Mouse (Mus musculus) neural tube, embryonic 12.5 days (tissue): ENCODE measurements around the gene Adgrl2. TPM values are rescaled to one million over a fixed set of nuclear protein-coding genes. Genes with fewer than 3 reads are reported as not detected.

ENCODE experiments used
- ATAC-seq: fragments of 200-750 bp; cut with Nextera tagmentation; 2 replicates; pipeline ENCODE4 v1.8.0; 2017; ENCODE audit warnings: low read depth, mild to moderate bottlenecking, moderate TSS enrichment, moderate library complexity; ENCODE audit not compliant: low FRiP score
- H3K27ac ChIP-seq: fragments of 300-500 bp; sonication (generic); 2 replicates; pipeline ENCODE4 v1.5.1; 2016
- H3K27me3 ChIP-seq: fragments of 300-500 bp; sonication (generic); replicated peaks from 2 replicates; pipeline ENCODE4 v1.6.1; 2016; ENCODE audit warnings: mild to moderate bottlenecking
- H3K36me3 ChIP-seq: fragments of 300-500 bp; sonication (generic); 2 replicates; pipeline ENCODE4 v1.6.1; 2016; ENCODE audit warnings: mild to moderate bottlenecking
- H3K4me1 ChIP-seq: fragments of 300-500 bp; sonication (generic); 2 replicates; pipeline ENCODE4 v1.6.1; 2016
- H3K4me2 ChIP-seq: fragments of 300-500 bp; sonication (generic); replicated peaks from 2 replicates; pipeline ENCODE4 v1.6.1; 2016; ENCODE audit warnings: mild to moderate bottlenecking
- H3K4me3 ChIP-seq: fragments of 300-500 bp; sonication (generic); 2 replicates; pipeline ENCODE4 v1.5.1; 2016
- H3K9ac ChIP-seq: fragments of 300-500 bp; sonication (generic); 2 replicates; pipeline ENCODE4 v1.6.1; 2016; ENCODE audit warnings: mild to moderate bottlenecking
- H3K9me3 ChIP-seq: fragments of 300-500 bp; sonication (generic); 2 replicates; pipeline ENCODE4 v1.6.1; 2016; ENCODE audit warnings: mild to moderate bottlenecking
- WGBS: fragments of 180-500 bp; shearing (Covaris S2); methylation state at CpG from one replicate; pipeline ENCODE4 v1.1.7; 2016; 5-methylcytosine and 5-hydroxymethylcytosine counted together
- polyA plus RNA-seq: library from polyadenylated mRNA; unstranded; fragments of >200 nt; fragmentation: Nextera tagmentation; extraction: Ambion mirVana; gene quantifications from 2 replicates; pipeline ENCODE4 v1.2.1, GENCODE M21; 2016

Adgrl2 gene
- polyA plus RNA-seq, result 100 and 102 TPM in 2 replicates

DNA sequence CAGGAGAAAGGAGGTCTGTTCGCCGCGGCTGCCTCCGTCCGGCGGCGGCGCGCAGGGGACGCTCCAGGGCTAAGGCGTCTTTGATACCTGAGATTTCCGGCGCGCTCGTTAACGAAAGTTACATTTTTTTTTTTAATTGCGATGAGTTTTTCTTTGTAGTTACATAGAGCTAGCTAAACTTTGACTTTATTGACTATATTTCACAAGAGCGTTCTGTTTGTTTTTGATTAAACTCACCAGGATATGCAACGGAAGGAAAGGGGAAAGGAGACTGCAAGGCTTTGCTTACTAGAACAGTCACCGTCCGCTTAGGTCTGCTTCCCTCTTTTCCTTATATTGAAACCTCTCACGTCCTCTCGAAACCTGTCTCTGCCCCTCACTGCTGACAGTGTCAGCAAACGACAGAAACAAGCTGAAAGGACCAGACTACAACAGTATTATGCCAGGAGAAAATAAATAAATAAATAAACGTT is at the start of gene Adgrl2:
Gene Adgrl2, minus strand, starts transcription at position 25 of the 473 bp plus-strand sequence.
- Histone ChIP-seq H3K27ac (peak within 1 kb of the TSS; percentile 99), H3K36me3 (no peaks in the 10 kb centered on the region), H3K9ac (peak within 1 kb of the TSS; percentile 97), H3K27me3 (0 out of 2 replicates have a peak, but pooled peaks cover 2% of the 10 kb centered on the region), H3K4me3 (peak within 1 kb of the TSS; percentile 90), H3K9me3 (no peaks in the 10 kb centered on the region), H3K4me1 (peaks cover 12% of the 10 kb centered on the region), H3K4me2 (peak within 1 kb of the TSS; percentile 76)
- under 1% methylated on average over 25 of the region's 25 CpGs for WGBS
- ATAC-seq, result no peak; the same call in 1 of the 2 replicates

DNA sequence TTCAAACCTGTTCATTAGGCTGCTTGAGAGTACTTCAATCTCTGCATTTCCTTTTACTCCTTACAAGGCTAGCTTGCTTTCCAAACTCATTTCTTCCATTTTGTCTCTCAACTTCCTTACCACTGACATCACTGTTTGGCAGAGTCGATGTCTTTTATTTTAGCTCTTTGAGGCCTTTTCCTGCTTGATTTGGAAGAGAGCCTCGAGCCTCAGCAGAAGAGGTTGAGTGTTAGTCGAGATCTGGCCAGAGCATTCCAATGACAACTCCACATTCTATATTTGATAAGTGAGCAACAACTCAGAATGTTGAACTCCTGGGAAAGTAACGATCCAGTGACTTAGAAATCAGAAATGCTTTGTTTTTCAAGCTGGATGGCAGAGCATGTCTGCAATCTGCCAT is 48.4 kb upstream of the Adgrl2 start:
- Histone ChIP-seq H3K4me2 (no peak overlapping the region), H3K4me3 (no peak overlapping the region), H3K27me3 (no peaks in the 10 kb centered on the region), H3K9ac (no peak overlapping the region), H3K27ac (no peak overlapping the region), H3K9me3 (no peaks in the 10 kb centered on the region), H3K36me3 (no peaks in the 10 kb centered on the region), H3K4me1 (peaks cover 12% of the 10 kb centered on the region)
- no peak for ATAC-seq
- 82% methylated on average over 4 of the region's 4 CpGs for WGBS

DNA sequence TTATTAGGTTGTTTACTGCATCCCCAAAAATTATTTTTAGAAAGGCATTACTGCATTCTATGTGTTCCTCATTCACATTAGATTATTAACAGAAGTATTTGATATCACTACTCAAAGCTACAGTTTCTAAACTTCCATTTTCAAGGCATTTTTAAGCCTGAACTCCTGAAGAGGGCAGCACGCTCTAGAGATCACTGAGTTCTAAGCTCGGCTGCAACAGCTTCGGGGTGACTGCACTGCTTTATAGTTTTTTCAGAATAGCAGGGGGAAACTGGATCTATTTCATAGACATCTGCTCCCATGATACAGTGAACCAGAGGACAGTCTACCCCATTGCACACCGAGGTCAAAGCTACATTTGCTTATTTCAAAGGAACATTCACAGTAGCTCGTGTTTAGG is 29.6 kb upstream of the Adgrl2 start:
- Histone ChIP-seq H3K27ac (no peak overlapping the region), H3K36me3 (no peaks in the 10 kb centered on the region), H3K27me3 (no peaks in the 10 kb centered on the region), H3K9me3 (no peaks in the 10 kb centered on the region), H3K4me3 (no peak overlapping the region), H3K4me2 (no peak overlapping the region), H3K4me1 (no peaks in the 10 kb centered on the region), H3K9ac (no peak overlapping the region)
- 79% methylated on average over 5 of the region's 5 CpGs for WGBS
- ATAC-seq, result no peak

DNA sequence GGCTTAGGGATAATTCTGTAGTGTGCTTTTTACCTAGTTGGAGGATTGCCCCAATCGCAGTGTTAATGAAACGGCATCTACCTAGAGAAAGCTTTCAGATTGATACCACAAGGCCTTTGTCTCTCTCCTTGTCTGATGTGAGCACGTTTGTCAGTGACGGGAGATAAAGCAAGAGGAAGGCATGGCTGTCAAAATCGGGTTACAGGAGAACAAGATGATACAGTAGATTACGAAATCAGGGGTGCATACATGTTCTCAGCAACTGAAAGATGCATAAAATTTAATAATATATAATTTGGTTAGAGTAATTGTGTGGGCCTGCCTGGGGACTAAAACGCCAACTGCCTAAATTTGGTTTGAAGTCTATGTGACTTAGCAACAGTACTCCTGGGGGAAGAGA is 19.0 kb upstream of the Adgrl2 start:
- no peaks in the 10 kb centered on the region for H3K4me1 ChIP-seq
- H3K36me3 ChIP-seq, result no peaks in the 10 kb centered on the region
- 86% methylated on average over 7 of the region's 7 CpGs for WGBS
- H3K27ac ChIP-seq, result no peak overlapping the region
- H3K4me2 ChIP-seq, result no peak overlapping the region
- no peak overlapping the region for H3K4me3 ChIP-seq
- no peak for ATAC-seq
- H3K27me3 ChIP-seq, result no peaks in the 10 kb centered on the region
- H3K9me3 ChIP-seq, result no peaks in the 10 kb centered on the region
- H3K9ac ChIP-seq, result no peak overlapping the region

DNA sequence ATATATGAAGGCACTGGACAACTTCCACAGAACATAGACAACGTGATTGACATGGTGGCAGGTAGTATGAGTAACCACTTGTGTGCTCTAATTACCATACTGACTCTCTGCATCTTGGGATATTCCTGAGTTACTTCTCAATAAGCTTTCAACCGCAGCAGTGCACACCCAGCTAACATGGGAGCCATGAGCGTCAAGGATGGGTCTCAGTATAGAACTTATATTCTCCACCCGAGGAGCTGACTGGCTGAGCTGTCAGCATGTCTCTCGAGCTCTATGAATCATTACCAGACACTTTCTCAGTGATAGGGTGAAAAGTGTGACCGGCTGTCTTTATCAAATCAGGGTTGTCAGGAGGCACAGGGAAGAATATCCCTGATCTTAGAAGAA is 18.3 kb upstream of the Adgrl2 start:
- H3K4me1 ChIP-seq, result no peaks in the 10 kb centered on the region
- ATAC-seq, result no peak
- no peak overlapping the region for H3K4me2 ChIP-seq
- no peak overlapping the region for H3K4me3 ChIP-seq
- no peaks in the 10 kb centered on the region for H3K36me3 ChIP-seq
- H3K9me3 ChIP-seq, result no peaks in the 10 kb centered on the region
- 82% methylated on average over 6 of the region's 6 CpGs for WGBS
- no peak overlapping the region for H3K9ac ChIP-seq
- no peaks in the 10 kb centered on the region for H3K27me3 ChIP-seq
- no peak overlapping the region for H3K27ac ChIP-seq

DNA sequence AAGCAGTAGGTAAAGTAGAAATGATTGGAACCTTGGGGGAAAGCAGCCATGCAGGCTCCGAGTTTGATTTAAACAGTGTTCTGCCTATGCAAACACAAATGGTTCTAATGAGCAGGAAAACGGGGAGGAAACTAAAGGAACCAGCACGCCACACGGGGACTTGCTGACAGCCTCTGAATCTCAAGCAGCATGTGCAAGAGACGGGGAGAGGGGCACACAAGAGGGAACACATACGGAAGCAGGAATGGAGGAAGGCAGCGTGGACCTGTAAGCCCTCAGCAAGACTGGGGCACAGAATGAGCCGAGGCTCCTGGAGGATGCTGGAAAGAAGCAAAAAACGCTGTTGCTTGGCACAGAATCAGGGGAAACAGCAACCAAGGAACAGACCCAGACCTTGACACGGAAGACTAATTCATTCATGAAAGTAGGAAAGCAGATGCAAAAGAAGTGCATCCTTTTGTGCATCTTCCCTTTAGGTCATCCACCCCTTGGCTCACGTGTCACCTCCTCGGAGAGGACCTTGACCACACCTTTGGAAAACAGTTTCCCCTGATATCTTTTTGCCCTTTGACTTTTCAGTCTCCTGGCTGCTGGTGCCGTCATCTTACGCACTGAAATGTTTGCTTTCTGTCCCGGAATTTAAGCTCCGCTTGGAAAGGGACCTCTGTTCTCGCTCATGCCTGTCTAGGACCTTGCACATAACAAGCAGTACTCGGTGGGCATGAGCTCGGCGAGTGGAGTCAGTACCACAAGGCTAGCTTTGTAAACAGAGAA is 17.7 kb upstream of the Adgrl2 start:
- no peak overlapping the region for H3K4me2 ChIP-seq
- H3K9ac ChIP-seq, result no peak overlapping the region
- H3K27me3 ChIP-seq, result no peaks in the 10 kb centered on the region
- H3K4me1 ChIP-seq, result no peaks in the 10 kb centered on the region
- no peaks in the 10 kb centered on the region for H3K9me3 ChIP-seq
- H3K36me3 ChIP-seq, result no peaks in the 10 kb centered on the region
- ATAC-seq, result no peak
- no peak overlapping the region for H3K27ac ChIP-seq
- WGBS, result 77% methylated on average over 20 of the region's 20 CpGs
- H3K4me3 ChIP-seq, result no peak overlapping the region

DNA sequence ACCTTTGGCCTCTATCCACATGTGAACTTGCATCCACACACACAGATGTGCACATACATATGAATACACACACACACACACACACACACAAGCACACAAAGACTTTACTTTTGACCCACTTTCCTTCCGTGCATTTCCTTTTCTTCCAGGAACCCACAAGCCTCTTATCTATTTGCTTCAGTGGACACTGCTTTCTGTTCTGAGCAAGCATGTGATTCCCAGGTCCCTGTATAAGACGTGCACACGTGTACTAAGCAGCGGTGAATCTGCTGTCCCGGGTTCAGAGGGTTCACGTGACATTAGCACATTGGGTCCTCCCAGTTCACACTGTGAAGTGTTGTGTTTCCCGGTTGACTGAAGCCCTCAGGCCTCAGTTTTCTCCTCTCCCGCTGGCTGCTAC is 11.0 kb upstream of the Adgrl2 start:
- no peaks in the 10 kb centered on the region for H3K27me3 ChIP-seq
- WGBS, result 46% methylated on average over 8 of the region's 8 CpGs
- H3K36me3 ChIP-seq, result no peaks in the 10 kb centered on the region
- H3K4me3 ChIP-seq, result no peak overlapping the region
- no peaks in the 10 kb centered on the region for H3K9me3 ChIP-seq
- no peak for ATAC-seq
- H3K27ac ChIP-seq, result no peak overlapping the region
- H3K4me1 ChIP-seq, result no peaks in the 10 kb centered on the region
- H3K9ac ChIP-seq, result no peak overlapping the region
- no peak overlapping the region for H3K4me2 ChIP-seq

DNA sequence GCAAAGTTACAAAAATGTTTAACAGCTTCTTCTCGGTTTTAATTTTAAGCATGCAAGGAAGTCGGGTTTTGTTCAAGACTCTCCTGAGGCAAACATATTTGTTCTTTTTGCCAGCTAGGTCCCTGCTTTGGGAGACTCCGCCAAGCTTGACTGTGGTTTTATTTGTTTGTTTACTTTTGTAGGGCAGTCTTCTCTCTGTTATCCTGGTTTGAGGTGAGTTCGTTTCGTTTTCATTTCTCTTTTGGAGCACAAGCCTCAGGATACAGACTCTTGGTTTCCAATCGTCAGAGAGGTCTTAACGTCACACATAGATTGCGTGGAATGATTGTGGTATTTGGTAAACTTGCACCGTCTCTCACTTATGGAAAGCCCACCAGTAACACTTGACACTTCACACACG is 8.3 kb upstream of the Adgrl2 start:
- no peak overlapping the region for H3K4me3 ChIP-seq
- no peak overlapping the region for H3K9ac ChIP-seq
- no peak overlapping the region for H3K4me2 ChIP-seq
- H3K4me1 ChIP-seq, result no peaks in the 10 kb centered on the region
- WGBS, result 83% methylated on average over 10 of the region's 10 CpGs
- ATAC-seq, result no peak
- H3K36me3 ChIP-seq, result no peaks in the 10 kb centered on the region
- no peaks in the 10 kb centered on the region for H3K9me3 ChIP-seq
- H3K27ac ChIP-seq, result no peak overlapping the region
- 0 out of 2 replicates have a peak, but pooled peaks cover 2% of the 10 kb centered on the region for H3K27me3 ChIP-seq

DNA sequence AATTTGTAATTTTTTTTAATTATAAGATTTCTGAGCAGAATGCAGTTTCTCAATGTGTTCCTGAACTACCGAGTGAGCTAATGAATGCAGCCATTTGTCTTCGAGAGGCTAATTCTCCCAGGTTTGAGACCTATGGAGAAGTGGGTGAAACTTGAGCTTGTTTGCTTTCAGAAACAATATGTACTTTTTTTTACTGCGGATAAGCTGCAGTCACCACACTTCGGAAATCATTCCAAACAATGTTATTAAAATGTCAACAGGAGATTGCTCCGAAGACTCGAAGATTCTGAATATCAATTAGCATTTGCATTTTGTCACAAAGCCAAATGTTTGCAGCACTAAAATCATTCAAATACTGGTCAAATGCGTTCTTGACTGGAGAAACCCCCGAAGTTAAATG is 701 bp upstream of the Adgrl2 start:
- no peaks in the 10 kb centered on the region for H3K36me3 ChIP-seq
- H3K27me3 ChIP-seq, result 0 out of 2 replicates have a peak, but pooled peaks cover 2% of the 10 kb centered on the region
- H3K9me3 ChIP-seq, result no peaks in the 10 kb centered on the region
- H3K9ac ChIP-seq, result no peak overlapping the region
- peak overlapping the region; percentile 76 for H3K4me2 ChIP-seq
- H3K27ac ChIP-seq, result no peak overlapping the region
- 3% methylated on average over 8 of the region's 8 CpGs for WGBS
- no peak for ATAC-seq
- H3K4me1 ChIP-seq, result peaks cover 9% of the 10 kb centered on the region
- peak overlapping the region; percentile 90; the same call in 1 of the 2 replicates for H3K4me3 ChIP-seq

DNA sequence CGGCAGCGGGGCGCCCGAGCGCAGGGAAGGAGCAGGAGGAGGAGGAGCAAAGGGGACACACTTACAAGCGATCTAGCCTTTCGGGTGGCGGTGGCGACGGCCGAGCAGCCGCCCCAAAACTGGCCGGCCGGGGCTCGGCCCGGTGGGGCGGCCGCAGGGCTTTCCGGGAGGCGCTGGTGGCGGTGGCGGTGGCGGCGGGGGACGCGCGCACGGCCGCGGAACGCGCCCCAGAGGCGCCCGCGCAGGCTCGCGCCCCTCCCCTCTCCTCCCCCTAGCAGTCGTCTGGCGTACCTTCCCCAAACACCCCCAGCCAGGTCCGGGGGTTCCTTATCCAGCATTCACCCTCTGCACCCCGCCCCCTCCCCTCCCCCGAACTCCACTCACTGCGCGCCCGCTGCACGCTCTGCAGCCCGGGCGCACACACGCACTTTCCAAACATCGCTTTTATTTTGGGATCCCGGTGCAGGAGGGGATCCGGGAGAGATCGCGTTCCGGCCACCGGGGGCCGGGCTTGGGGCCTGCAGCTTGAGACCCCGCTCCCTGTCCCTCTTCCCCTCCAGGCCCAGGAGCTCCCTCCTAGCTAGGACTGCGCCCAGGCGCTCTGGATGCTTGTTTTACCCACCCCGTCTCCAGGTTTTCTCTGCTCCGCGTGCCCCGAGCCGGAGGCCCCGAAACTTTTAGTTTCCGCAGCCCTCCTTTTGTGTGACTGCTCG is 381 bp downstream of the Adgrl2 start:
- Histone ChIP-seq H3K27ac (peak overlapping the region; percentile 99), H3K27me3 (0 out of 2 replicates have a peak, but pooled peaks cover 2% of the 10 kb centered on the region), H3K9ac (peak overlapping the region; percentile 97), H3K4me2 (peak overlapping the region; percentile 76), H3K4me1 (peaks cover 18% of the 10 kb centered on the region), H3K4me3 (peak overlapping the region; percentile 90), H3K36me3 (no peaks in the 10 kb centered on the region), H3K9me3 (no peaks in the 10 kb centered on the region)
- ATAC-seq, result peak; percentile 66
- WGBS, result under 1% methylated on average over 62 of the region's 68 CpGs

DNA sequence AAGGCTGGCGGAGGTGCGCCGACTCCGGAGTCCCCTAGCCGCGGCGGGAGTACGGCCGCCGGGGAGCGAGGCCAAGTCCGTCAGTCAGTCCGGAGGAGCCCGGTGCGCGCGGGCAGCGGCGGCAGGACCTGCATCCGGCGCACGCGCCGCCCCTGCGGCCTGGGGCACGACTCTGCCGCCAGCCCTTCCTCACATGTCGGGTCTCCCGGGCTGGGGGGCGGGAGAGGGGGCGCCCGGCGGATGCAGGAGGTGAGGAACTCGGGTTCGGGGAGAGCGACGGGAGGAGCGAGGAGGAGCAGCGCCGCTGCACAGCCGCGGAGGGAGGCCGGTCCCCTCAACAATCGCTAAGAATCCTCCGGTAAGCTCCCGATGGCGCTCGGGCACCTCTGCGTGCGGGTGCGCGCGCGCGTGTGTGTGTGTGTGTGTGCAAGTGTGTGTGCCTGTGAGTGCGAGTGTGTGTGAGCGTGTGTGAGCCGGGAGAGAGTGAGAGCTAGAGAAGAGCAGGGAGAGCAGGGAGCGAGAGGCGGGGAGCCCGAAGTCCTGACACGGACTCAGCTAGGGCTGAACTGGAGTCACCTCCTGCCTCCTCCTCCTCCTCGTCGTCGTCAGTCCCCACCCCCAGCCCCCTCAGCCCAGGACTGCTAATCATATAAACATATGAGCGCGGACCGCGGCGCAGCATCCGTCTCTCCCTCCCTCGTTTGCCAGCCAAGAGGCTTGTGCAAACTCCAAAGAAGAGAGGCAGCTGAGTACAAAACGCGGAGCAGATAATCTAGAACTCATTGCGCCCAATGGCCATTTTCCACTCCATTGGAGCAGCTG is 1.1 kb downstream of the Adgrl2 start:
- peak overlapping the region; percentile 97 for H3K9ac ChIP-seq
- peaks cover 21% of the 10 kb centered on the region for H3K4me1 ChIP-seq
- no peaks in the 10 kb centered on the region for H3K27me3 ChIP-seq
- H3K9me3 ChIP-seq, result no peaks in the 10 kb centered on the region
- H3K4me3 ChIP-seq, result peak overlapping the region; percentile 90
- H3K36me3 ChIP-seq, result no peaks in the 10 kb centered on the region
- ATAC-seq, result peak; percentile 86
- peak overlapping the region; percentile 99 for H3K27ac ChIP-seq
- WGBS, result under 1% methylated on average over 75 of the region's 75 CpGs
- peak overlapping the region; percentile 76 for H3K4me2 ChIP-seq
